Mouse (Mus musculus): ENCODE data around the gene Inhbc. TPM values are rescaled to one million over a fixed set of nuclear protein-coding genes. Genes with fewer than 3 reads are reported as not detected.

Inhbc gene
- polyA plus RNA-seq, 1 experiment: not detected

GRCm38 (mm10) chr10:127335271-127335670 is 35.0 kb downstream of the Inhbc start:
- Histone ChIP-seq H3K27ac (ENCODE audit: insufficient read depth, low read depth, low read length) (no peak overlapping the region), H3K4me3 (ENCODE audit: insufficient read depth, low read depth, low read length) (no peak overlapping the region), H3K4me1 (ENCODE audit: control insufficient read depth, insufficient read depth, low read length) (peaks cover 25% of the 10 kb centered on the region)
- WGBS: 68% methylated on average over 1 of the region's 1 CpGs
- TF ChIP-seq POLR2A (IDR thresholded peaks at IDR 0.05; ENCODE audit: insufficient read depth, low read depth, low read length) (no peak), CTCF (IDR thresholded peaks at IDR 0.05; ENCODE audit: insufficient read depth, low read depth, low read length) (no peak)

- H3K4me1 ChIP-seq (ENCODE audit: control insufficient read depth, insufficient read depth, low read length): peaks cover 20% of the 10 kb centered on the region
- 66% methylated on average over 5 of the region's 5 CpGs for WGBS
- no peak overlapping the region for H3K4me3 ChIP-seq (ENCODE audit: insufficient read depth, low read depth, low read length)
- no peak overlapping the region for H3K27ac ChIP-seq (ENCODE audit: insufficient read depth, low read depth, low read length)
- TF ChIP-seq POLR2A (IDR thresholded peaks at IDR 0.05; ENCODE audit: insufficient read depth, low read depth, low read length) (no peak), CTCF (IDR thresholded peaks at IDR 0.05; ENCODE audit: insufficient read depth, low read depth, low read length) (no peak)
These were observed 37.1 kb downstream of the Inhbc start for GRCm38 (mm10) chr10:127333152-127333551.

- 32% methylated on average over 31 of the region's 31 CpGs for WGBS
- no peak overlapping the region for H3K4me3 ChIP-seq (ENCODE audit: insufficient read depth, low read depth, low read length)
- TF ChIP-seq CTCF (IDR thresholded peaks at IDR 0.05; ENCODE audit: insufficient read depth, low read depth, low read length) (no peak), POLR2A (IDR thresholded peaks at IDR 0.05; ENCODE audit: insufficient read depth, low read depth, low read length) (no peak)
- H3K4me1 ChIP-seq (ENCODE audit: control insufficient read depth, insufficient read depth, low read length): peaks cover 20% of the 10 kb centered on the region
- H3K27ac ChIP-seq (ENCODE audit: insufficient read depth, low read depth, low read length): no peak overlapping the region
These were observed 37.9 kb downstream of the Inhbc start for GRCm38 (mm10) chr10:127332211-127332874.

- no peak overlapping the region for H3K4me3 ChIP-seq (ENCODE audit: insufficient read depth, low read depth, low read length)
- H3K27ac ChIP-seq (ENCODE audit: insufficient read depth, low read depth, low read length): no peak overlapping the region
- H3K4me1 ChIP-seq (ENCODE audit: control insufficient read depth, insufficient read depth, low read length): peaks cover 31% of the 10 kb centered on the region
- TF ChIP-seq POLR2A (IDR thresholded peaks at IDR 0.05; ENCODE audit: insufficient read depth, low read depth, low read length) (no peak), CTCF (IDR thresholded peaks at IDR 0.05; ENCODE audit: insufficient read depth, low read depth, low read length) (no peak)
- 65% methylated on average over 7 of the region's 7 CpGs for WGBS
These were observed 40.0 kb downstream of the Inhbc start for GRCm38 (mm10) chr10:127330212-127330611.

DNA sequence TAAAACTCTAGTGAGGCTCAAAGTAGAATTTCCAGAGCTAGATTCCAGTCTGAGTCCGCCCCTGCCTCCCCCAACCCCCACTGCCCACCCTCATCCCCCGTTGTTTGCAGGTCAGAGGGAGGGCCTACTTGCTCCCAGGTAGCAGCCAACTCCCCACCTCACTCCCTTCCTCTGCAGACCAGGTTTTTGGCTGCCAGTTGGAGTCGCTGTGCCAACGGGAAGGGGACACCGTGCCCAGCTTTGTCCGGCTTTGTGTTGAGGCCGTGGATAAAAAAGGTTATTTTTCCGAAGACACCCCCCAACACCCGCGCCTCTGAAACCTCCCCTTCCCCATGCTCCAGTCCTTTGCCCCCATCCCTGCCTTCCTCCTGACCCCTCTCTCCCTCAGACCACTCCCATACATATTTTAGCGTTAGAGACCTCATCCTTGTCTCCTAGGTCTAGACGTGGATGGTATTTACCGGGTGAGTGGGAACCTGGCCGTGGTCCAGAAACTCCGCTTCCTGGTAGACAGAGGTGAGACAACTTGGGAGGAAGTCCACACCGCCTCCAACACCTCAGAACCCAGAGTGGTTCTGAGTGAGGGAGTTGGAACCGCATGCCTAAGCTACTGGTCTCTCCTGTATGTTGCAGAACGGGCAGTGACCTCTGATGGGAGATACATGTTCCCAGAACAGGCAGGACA is 42.6 kb downstream of the Inhbc start:
- TF ChIP-seq CTCF (IDR thresholded peaks at IDR 0.05; ENCODE audit: insufficient read depth, low read depth, low read length) (no peak), POLR2A (IDR thresholded peaks at IDR 0.05; ENCODE audit: insufficient read depth, low read depth, low read length) (no peak)
- WGBS: 51% methylated on average over 18 of the region's 18 CpGs
- H3K4me1 ChIP-seq (ENCODE audit: control insufficient read depth, insufficient read depth, low read length): peaks cover 31% of the 10 kb centered on the region

DNA sequence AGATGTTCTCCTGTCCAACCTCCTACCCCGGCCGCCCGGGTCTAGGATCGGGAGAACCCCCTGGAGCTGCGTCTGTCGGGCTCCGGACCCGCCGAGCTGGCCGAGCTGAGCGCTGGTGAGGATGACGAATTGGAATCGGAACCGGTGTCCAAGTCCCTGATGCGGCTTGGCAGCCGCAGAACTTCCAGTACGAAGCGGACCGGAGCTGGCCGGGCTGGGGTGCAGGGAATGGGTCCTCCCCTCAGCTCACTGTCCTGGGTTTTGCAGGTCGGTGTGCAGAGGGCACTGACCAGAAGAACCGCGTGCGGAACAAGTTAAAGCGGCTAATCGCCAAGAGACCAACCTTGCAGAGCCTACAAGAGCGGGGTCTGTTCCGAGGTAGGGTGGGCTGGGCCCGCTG is 43.4 kb downstream of the Inhbc start:
- 7% methylated on average over 29 of the region's 29 CpGs for WGBS
- no peak for TF ChIP-seq CTCF (IDR thresholded peaks at IDR 0.05; ENCODE audit: insufficient read depth, low read depth, low read length)
- TF ChIP-seq POLR2A (IDR thresholded peaks at IDR 0.05; ENCODE audit: insufficient read depth, low read depth, low read length): no peak
- peak overlapping the region; percentile 14 for H3K4me3 ChIP-seq (ENCODE audit: insufficient read depth, low read depth, low read length)
- H3K27ac ChIP-seq (ENCODE audit: insufficient read depth, low read depth, low read length): no peak overlapping the region
- peaks cover 28% of the 10 kb centered on the region for H3K4me1 ChIP-seq (ENCODE audit: control insufficient read depth, insufficient read depth, low read length)

More for the DNA sequence above, 42.6 kb downstream of the Inhbc start:
- Histone ChIP-seq H3K4me3 (ENCODE audit: insufficient read depth, low read depth, low read length) (no peak overlapping the region), H3K27ac (ENCODE audit: insufficient read depth, low read depth, low read length) (no peak overlapping the region)

DNA sequence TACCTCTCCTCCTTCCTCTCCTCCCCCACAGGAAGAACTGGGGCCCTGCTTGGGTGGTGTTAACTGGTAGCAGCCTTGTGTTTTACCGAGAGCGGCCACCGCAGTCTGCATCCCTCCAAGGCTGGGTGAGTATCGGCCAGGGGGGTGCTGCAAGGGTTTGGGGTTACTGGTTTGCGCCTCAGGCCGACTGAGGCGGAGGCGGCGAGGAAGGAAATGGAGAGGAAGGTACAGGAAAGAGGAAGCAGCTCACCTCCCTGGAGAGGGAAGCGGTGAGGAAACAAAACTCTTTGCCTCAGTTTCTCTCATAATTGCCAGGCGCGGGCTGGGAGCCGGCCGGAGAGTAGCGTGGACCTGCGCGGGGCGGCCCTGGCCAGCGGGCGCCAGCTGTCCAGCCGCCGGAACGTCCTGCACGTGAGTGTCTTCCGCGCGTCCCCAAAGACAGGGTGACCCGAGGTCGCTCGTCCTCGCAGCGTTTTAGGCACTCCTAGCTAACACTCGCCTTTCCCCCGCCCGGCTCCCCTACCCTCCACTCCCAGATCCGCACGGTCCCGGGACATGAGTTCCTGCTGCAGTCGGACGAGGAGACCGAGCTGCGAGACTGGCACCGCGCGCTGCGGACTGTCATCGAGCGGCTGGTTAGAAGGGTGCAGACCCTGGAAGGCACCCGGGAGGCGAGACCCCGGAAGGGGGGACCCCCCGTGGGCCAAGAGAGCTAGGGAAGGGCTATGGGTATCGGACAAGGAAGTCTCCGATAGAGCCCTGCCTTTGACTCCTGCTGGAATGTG is 44.0 kb downstream of the Inhbc start:
- WGBS: 4% methylated on average over 54 of the region's 54 CpGs
- Histone ChIP-seq H3K4me3 (ENCODE audit: insufficient read depth, low read depth, low read length) (peak overlapping the region; percentile 14), H3K27ac (ENCODE audit: insufficient read depth, low read depth, low read length) (no peak overlapping the region), H3K4me1 (ENCODE audit: control insufficient read depth, insufficient read depth, low read length) (peaks cover 24% of the 10 kb centered on the region)
- TF ChIP-seq CTCF (IDR thresholded peaks at IDR 0.05; ENCODE audit: insufficient read depth, low read depth, low read length): no peak
- no peak for TF ChIP-seq POLR2A (IDR thresholded peaks at IDR 0.05; ENCODE audit: insufficient read depth, low read depth, low read length)

GRCm38 (mm10) chr10:127325454-127326016 is 44.7 kb downstream of the Inhbc start:
- H3K4me3 ChIP-seq (ENCODE audit: insufficient read depth, low read depth, low read length): no peak overlapping the region
- TF ChIP-seq POLR2A (IDR thresholded peaks at IDR 0.05; ENCODE audit: insufficient read depth, low read depth, low read length) (no peak), CTCF (IDR thresholded peaks at IDR 0.05; ENCODE audit: insufficient read depth, low read depth, low read length) (no peak)
- 58% methylated on average over 14 of the region's 14 CpGs for WGBS
- peaks cover 18% of the 10 kb centered on the region for H3K4me1 ChIP-seq (ENCODE audit: control insufficient read depth, insufficient read depth, low read length)
- no peak overlapping the region for H3K27ac ChIP-seq (ENCODE audit: insufficient read depth, low read depth, low read length)
